Mouse (Mus musculus) kidney, adult 2 months (tissue): Measurements from ENCODE around the gene Vps29. TPM values are rescaled to one million over a fixed set of nuclear protein-coding genes. Genes with fewer than 3 reads are reported as not detected.
A peak's percentile ranks its signal among the peaks of the same experiment; 100 is the strongest.

Source experiments
- DNase-seq: peaks from one replicate; pipeline ENCODE4 v3.0.0; 2021
- H3K27ac ChIP-seq: fragments of 200-500 bp; 2 replicates; pipeline ENCODE4 v1.5.1; 2012; ENCODE audit warnings: low read depth, low read length, control low read depth, inconsistent platforms; ENCODE audit not compliant: insufficient read depth
- H3K27me3 ChIP-seq: fragments of 200-500 bp; replicated peaks from 2 replicates; pipeline ENCODE4 v1.6.1; 2012; ENCODE audit warnings: mild to moderate bottlenecking, moderate library complexity, low read length, inconsistent platforms; ENCODE audit not compliant: control insufficient read depth, insufficient read depth
- H3K36me3 ChIP-seq: fragments of 200-500 bp; 2 replicates; pipeline ENCODE4 v1.6.1; 2012; ENCODE audit warnings: mild to moderate bottlenecking, moderate library complexity, low read length, inconsistent platforms; ENCODE audit not compliant: control insufficient read depth, insufficient read depth
- H3K4me1 ChIP-seq: fragments of 200-500 bp; 2 replicates; pipeline ENCODE4 v1.6.1; 2011; ENCODE audit warnings: low read length; ENCODE audit not compliant: control insufficient read depth, insufficient read depth
- H3K4me3 ChIP-seq: fragments of 200-500 bp; 2 replicates; pipeline ENCODE4 v1.5.1; 2011; ENCODE audit warnings: mild to moderate bottlenecking, low read depth, low read length, control low read depth; ENCODE audit not compliant: insufficient read depth
- CTCF ChIP-seq: fragments of 200-500 bp; conservative IDR thresholded peaks from 2 replicates; pipeline ENCODE4 v1.5.1; 2011; ENCODE audit warnings: low read depth, mild to moderate bottlenecking, control low read depth, low read length, moderate library complexity, mixed read lengths; ENCODE audit not compliant: insufficient read depth, insufficient read length
- POLR2A ChIP-seq: fragments of 200-500 bp; IDR thresholded peaks from one replicate; pipeline ENCODE4 v1.6.1; 2011; ENCODE audit warnings: low read depth, low read length, control low read depth
- WGBS: fragments of 180-500 bp; shearing (Covaris S2); methylation state at CpG from one replicate; pipeline ENCODE4 v1.1.7; 2018; 5-methylcytosine and 5-hydroxymethylcytosine counted together
- polyA plus RNA-seq: library from polyadenylated mRNA; depleted of rRNA; stranded (reverse); fragments of >200 nt; gene quantifications from 2 replicates; pipeline ENCODE4 v1.2.3, GENCODE M21; 2012; rRNA removed

The Vps29 gene
- polyA plus RNA-seq, 1 experiment: 133 TPM

- TF ChIP-seq POLR2A (no peak), CTCF (peak; percentile 23; the same call in 1 of the 2 replicates)
- no peak overlapping the region for H3K27ac ChIP-seq
- no peak for DNase-seq
- H3K27me3 ChIP-seq: no peaks in the 10 kb centered on the region
- no peak overlapping the region for H3K4me3 ChIP-seq
- no peaks in the 10 kb centered on the region; the same call in 1 of the 2 replicates for H3K36me3 ChIP-seq
- H3K4me1 ChIP-seq: no peaks in the 10 kb centered on the region
- 88% methylated on average over 19 of the region's 19 CpGs for WGBS
These were observed 55.8 kb downstream of the Vps29 start for GRCm38 (mm10) chr5:122409692-122410645.

DNA sequence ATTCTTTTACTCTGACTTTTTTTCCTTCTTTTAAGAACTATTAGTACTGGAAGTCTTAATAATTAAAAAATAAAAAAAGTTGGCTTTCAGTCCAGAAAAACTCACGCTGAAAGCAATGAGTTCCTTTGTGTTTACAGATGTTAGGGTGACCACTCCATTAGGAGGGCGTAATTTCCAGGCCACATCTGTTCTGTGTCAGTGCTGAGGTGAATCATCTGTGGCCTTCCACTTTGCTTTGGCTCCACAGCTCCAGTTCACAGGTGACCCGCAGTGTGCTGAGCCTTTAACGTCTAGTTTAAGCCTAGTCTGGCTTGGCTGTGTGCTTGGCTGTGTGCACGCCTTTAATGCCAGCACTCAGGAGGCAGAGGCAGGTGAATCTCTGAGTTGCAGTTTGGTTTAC lies 57.7 kb downstream of the Vps29 start:
- no peaks in the 10 kb centered on the region for H3K4me1 ChIP-seq
- TF ChIP-seq CTCF: no peak
- no peak for TF ChIP-seq POLR2A
- H3K4me3 ChIP-seq: no peak overlapping the region
- H3K27me3 ChIP-seq: no peaks in the 10 kb centered on the region
- WGBS: 78% methylated on average over 5 of the region's 5 CpGs
- H3K36me3 ChIP-seq: no peaks in the 10 kb centered on the region
- no peak for DNase-seq
- H3K27ac ChIP-seq: no peak overlapping the region

- DNase-seq: peak; percentile 46
- no peaks in the 10 kb centered on the region for H3K4me1 ChIP-seq
- no peak overlapping the region for H3K27ac ChIP-seq
- 52% methylated on average over 6 of the region's 6 CpGs for WGBS
- H3K4me3 ChIP-seq: no peak overlapping the region
- H3K27me3 ChIP-seq: no peaks in the 10 kb centered on the region
- H3K36me3 ChIP-seq: no peaks in the 10 kb centered on the region
- TF ChIP-seq CTCF (no peak), POLR2A (no peak)
These were observed 58.7 kb downstream of the Vps29 start for GRCm38 (mm10) chr5:122412826-122413225.

DNA sequence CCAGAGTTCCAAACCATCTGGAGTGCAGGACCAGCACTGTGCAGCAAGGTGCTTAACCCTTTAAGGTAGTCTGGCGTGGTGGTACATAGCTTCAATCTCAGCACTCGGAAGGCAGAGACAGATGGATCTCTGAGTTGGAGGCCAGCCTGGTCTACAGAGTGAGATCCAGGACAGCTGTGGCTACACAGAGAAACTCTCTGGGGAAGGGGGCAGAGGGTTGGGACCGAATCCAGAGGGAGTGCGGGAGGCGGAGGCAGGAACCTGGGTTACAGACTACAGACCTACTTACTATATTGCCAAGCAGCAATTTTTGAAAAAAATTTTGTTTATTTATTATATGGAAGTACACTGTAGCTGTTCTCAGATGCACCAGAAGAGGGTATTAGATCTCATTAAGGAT lies 60.2 kb downstream of the Vps29 start:
- 89% methylated on average over 5 of the region's 5 CpGs for WGBS
- H3K4me3 ChIP-seq: no peak overlapping the region
- H3K36me3 ChIP-seq: no peaks in the 10 kb centered on the region
- no peak for DNase-seq
- no peak overlapping the region for H3K27ac ChIP-seq
- H3K4me1 ChIP-seq: no peaks in the 10 kb centered on the region
- TF ChIP-seq CTCF: no peak
- no peak for TF ChIP-seq POLR2A
- no peaks in the 10 kb centered on the region for H3K27me3 ChIP-seq

Other genes starting within 250 kb of the Vps29 start
- 0.09 and 0.14 TPM in 2 replicates for gene Ccdc63, start 213.5 kb upstream of the Vps29 start, polyA plus RNA-seq
- 75.8 and 91.5 TPM in 2 replicates for gene Ppp1cc, start 196.1 kb upstream of the Vps29 start, polyA plus RNA-seq
- 6.4 and 13.1 TPM in 2 replicates for gene Hvcn1, start 147.6 kb upstream of the Vps29 start, polyA plus RNA-seq
- gene Tctn1, start 89.9 kb upstream of the Vps29 start, polyA plus RNA-seq: 18.2 and 23.2 TPM in 2 replicates
- gene Pptc7, start 70.0 kb upstream of the Vps29 start, polyA plus RNA-seq: 28.8 and 31.7 TPM in 2 replicates
- 4.2 and 4.5 TPM in 2 replicates for gene Rad9b, start 136 bp upstream of the Vps29 start, polyA plus RNA-seq
- 28.2 and 28.8 TPM in 2 replicates for gene Gpn3, start 17.5 kb downstream of the Vps29 start, polyA plus RNA-seq
- gene Fam216a, start 18.0 kb downstream of the Vps29 start, polyA plus RNA-seq: 20.7 and 20.8 TPM in 2 replicates
- gene Arpc3, start 37.5 kb downstream of the Vps29 start, polyA plus RNA-seq: 141 and 195 TPM in 2 replicates
- 30.3 and 33.5 TPM in 2 replicates for gene Anapc7, start 67.3 kb downstream of the Vps29 start, polyA plus RNA-seq
- gene Atp2a2, start 147.9 kb downstream of the Vps29 start, polyA plus RNA-seq: 94.2 and 96.2 TPM in 2 replicates